ENCODE assay signal across 11 mouse cellular contexts in genomic region chr2:73741286-73741685, GRCm38 (mm10). TPM values are rescaled to one million over a fixed set of nuclear protein-coding genes. Genes with fewer than 3 reads are reported as not detected.
"Had no signal": no experiment of that assay in that cellular context is flagged by ENCODE, and none has a peak within 500 bp of the region (broad histone marks: within the 10 kb centered on the region; RNA-seq: fewer than 3 reads in every experiment).

No protein-coding gene starts in this region.

- H3K4me2 ChIP-seq: limb, embryonic 13.5 days; midbrain, embryonic 13.5 days; neural tube, embryonic 12.5 days had no signal

- DNase-seq: kidney, adult 2 months; kidney, postnatal 25 days; left cerebral cortex, postnatal 4 days; lung, adult 2 months; lung, postnatal 36 days; thymus, postnatal 4 days had no signal

- H3K36me3 ChIP-seq: limb, embryonic 13.5 days; midbrain, embryonic 13.5 days; neural tube, embryonic 12.5 days had no signal

- H3K27me3 ChIP-seq: limb, embryonic 13.5 days; midbrain, embryonic 13.5 days; neural tube, embryonic 12.5 days had no signal

- H3K4me3 ChIP-seq: limb, embryonic 13.5 days; midbrain, embryonic 13.5 days; neural tube, embryonic 12.5 days had no signal

RNA-seq across cellular contexts. Expression of gene Chn1, which starts 33.9 kb away (rescaled TPM):
- total RNA-seq: neutrophil, adult 5-6 weeks had no signal
- polyA plus RNA-seq: liver, adult 2 months had no signal
